Mouse (Mus musculus) lung, postnatal 0 days (tissue): ENCODE results near the gene Lmtk2. TPM values are rescaled to one million over a fixed set of nuclear protein-coding genes. Genes with fewer than 3 reads are reported as not detected.

Source experiments
- ATAC-seq: fragments of 200-750 bp; cut with Nextera tagmentation; 2 replicates; pipeline ENCODE4 v1.8.0; 2017; ENCODE audit warnings: moderate library complexity
- DNase-seq: peaks from one replicate; pipeline ENCODE4 v3.0.0-alpha.2; 2016; ENCODE audit warnings: low spot score
- H3K27ac ChIP-seq: fragments of 300-500 bp; sonication (generic); 2 replicates; pipeline ENCODE4 v1.5.1; 2014; ENCODE audit warnings: antibody characterized with exemption, mild to moderate bottlenecking, low read length, mixed read lengths
- H3K27me3 ChIP-seq: fragments of 300-500 bp; sonication (generic); replicated peaks from 2 replicates; pipeline ENCODE4 v1.6.1; 2014; ENCODE audit warnings: low read length, mixed read lengths; ENCODE audit not compliant: insufficient read depth
- H3K36me3 ChIP-seq: fragments of 300-500 bp; sonication (generic); 2 replicates; pipeline ENCODE4 v1.6.1; 2014; ENCODE audit warnings: low read length, mixed read lengths; ENCODE audit not compliant: insufficient read depth
- H3K4me1 ChIP-seq: fragments of 300-500 bp; sonication (generic); 2 replicates; pipeline ENCODE4 v1.6.1; 2014; ENCODE audit warnings: antibody characterized with exemption, low read depth, low read length, mixed read lengths; ENCODE audit not compliant: insufficient read depth
- H3K4me2 ChIP-seq: fragments of 300-500 bp; sonication (generic); replicated peaks from 2 replicates; pipeline ENCODE4 v1.6.1; 2014; ENCODE audit warnings: low read depth, mild to moderate bottlenecking, low read length, moderate library complexity, mixed read lengths
- H3K4me3 ChIP-seq: fragments of 300-500 bp; sonication (generic); 2 replicates; pipeline ENCODE4 v1.5.1; 2014; ENCODE audit warnings: low read depth, low read length
- H3K9ac ChIP-seq: fragments of 300-500 bp; sonication (generic); replicated peaks from 2 replicates; pipeline ENCODE4 v1.6.1; 2014; ENCODE audit warnings: low read depth, mild to moderate bottlenecking
- H3K9me3 ChIP-seq: fragments of 300-500 bp; sonication (generic); 2 replicates; pipeline ENCODE4 v1.6.1; 2016; ENCODE audit warnings: low read length, mixed read lengths
- CTCF ChIP-seq: IDR thresholded peaks from 2 replicates; pipeline ENCODE4 v1.5.1; 2016; ENCODE audit warnings: antibody characterized with exemption, mild to moderate bottlenecking
- EP300 ChIP-seq: IDR thresholded peaks from 2 replicates; pipeline ENCODE4 v1.6.1; 2016; ENCODE audit warnings: antibody characterized with exemption, mild to moderate bottlenecking, control low read depth
- WGBS: fragments of 180-500 bp; shearing (Covaris S2); extraction: QIAGEN DNeasy Blood & Tissue Kit; methylation state at CpG from one replicate; pipeline ENCODE4 v1.1.7; 2014; 5-methylcytosine and 5-hydroxymethylcytosine counted together
- polyA plus RNA-seq: library from polyadenylated mRNA; unstranded; fragments of >200 nt; fragmentation: Nextera tagmentation; extraction: Ambion mirVana; gene quantifications from 2 replicates; pipeline ENCODE4 v1.2.1, GENCODE M21; 2015

Gene Lmtk2
- polyA plus RNA-seq, 1 experiment from 2014 or later, result 4.5 TPM

- Histone ChIP-seq H3K4me3 (no peak overlapping the region), H3K27me3 (no peaks in the 10 kb centered on the region), H3K4me2 (no peak overlapping the region), H3K9me3 (no peaks in the 10 kb centered on the region), H3K27ac (no peak overlapping the region), H3K9ac (no peak overlapping the region), H3K4me1 (no peaks in the 10 kb centered on the region), H3K36me3 (no peaks in the 10 kb centered on the region)
- TF ChIP-seq CTCF (no peak), EP300 (no peak)
- WGBS, result 76% methylated on average over 1 of the region's 1 CpGs
- ATAC-seq, result peak; percentile 69
- DNase-seq, result peak; percentile 68
These were observed 30.2 kb upstream of the Lmtk2 start for GRCm38 (mm10) chr5:144070064-144070463.

GRCm38 (mm10) chr5:144071249-144071648 is 29.0 kb upstream of the Lmtk2 start:
- no peaks in the 10 kb centered on the region for H3K4me1 ChIP-seq
- no peak overlapping the region for H3K4me2 ChIP-seq
- WGBS, result 35% methylated on average over 1 of the region's 1 CpGs
- TF ChIP-seq CTCF, result no peak
- no peak for TF ChIP-seq EP300
- no peak overlapping the region for H3K27ac ChIP-seq
- H3K4me3 ChIP-seq, result no peak overlapping the region
- DNase-seq, result no peak
- H3K36me3 ChIP-seq, result no peaks in the 10 kb centered on the region
- no peaks in the 10 kb centered on the region for H3K9me3 ChIP-seq
- no peak for ATAC-seq
- H3K9ac ChIP-seq, result no peak overlapping the region
- H3K27me3 ChIP-seq, result no peaks in the 10 kb centered on the region

GRCm38 (mm10) chr5:144077541-144077940 is 22.7 kb upstream of the Lmtk2 start:
- DNase-seq (no peak), ATAC-seq (no peak)
- no peak overlapping the region for H3K4me3 ChIP-seq
- no peaks in the 10 kb centered on the region for H3K4me1 ChIP-seq
- H3K9ac ChIP-seq, result no peak overlapping the region
- TF ChIP-seq EP300 (no peak), CTCF (no peak)
- H3K36me3 ChIP-seq, result no peaks in the 10 kb centered on the region
- no peak overlapping the region for H3K4me2 ChIP-seq
- H3K27me3 ChIP-seq, result no peaks in the 10 kb centered on the region
- WGBS, result 58% methylated on average over 1 of the region's 1 CpGs
- H3K27ac ChIP-seq, result no peak overlapping the region
- H3K9me3 ChIP-seq, result no peaks in the 10 kb centered on the region

- Histone ChIP-seq H3K9ac (no peak overlapping the region), H3K4me1 (no peaks in the 10 kb centered on the region), H3K27me3 (no peaks in the 10 kb centered on the region), H3K27ac (no peak overlapping the region), H3K9me3 (no peaks in the 10 kb centered on the region), H3K36me3 (no peaks in the 10 kb centered on the region), H3K4me3 (no peak overlapping the region), H3K4me2 (no peak overlapping the region)
- 48% methylated on average over 2 of the region's 2 CpGs for WGBS
- no peak for DNase-seq
- TF ChIP-seq EP300 (no peak), CTCF (no peak)
- ATAC-seq, result no peak
These were observed 19.4 kb upstream of the Lmtk2 start for GRCm38 (mm10) chr5:144080886-144081285.

- Histone ChIP-seq H3K9ac (no peak overlapping the region), H3K9me3 (no peaks in the 10 kb centered on the region), H3K27me3 (no peaks in the 10 kb centered on the region), H3K36me3 (no peaks in the 10 kb centered on the region), H3K4me3 (no peak overlapping the region), H3K4me2 (no peak overlapping the region), H3K4me1 (no peaks in the 10 kb centered on the region), H3K27ac (no peak overlapping the region)
- no peak for DNase-seq
- ATAC-seq, result no peak
- TF ChIP-seq EP300 (no peak), CTCF (no peak)
- 80% methylated on average over 5 of the region's 5 CpGs for WGBS
These were observed 18.2 kb upstream of the Lmtk2 start for GRCm38 (mm10) chr5:144082006-144082405.

- 92% methylated on average over 2 of the region's 2 CpGs for WGBS
- no peaks in the 10 kb centered on the region for H3K27me3 ChIP-seq
These were observed 16.7 kb upstream of the Lmtk2 start for GRCm38 (mm10) chr5:144083521-144083920.

GRCm38 (mm10) chr5:144084271-144084670 is 16.0 kb upstream of the Lmtk2 start:
- TF ChIP-seq EP300 (no peak), CTCF (no peak)
- Histone ChIP-seq H3K4me3 (no peak overlapping the region), H3K4me1 (no peaks in the 10 kb centered on the region), H3K27ac (no peak overlapping the region), H3K9me3 (no peaks in the 10 kb centered on the region), H3K27me3 (no peaks in the 10 kb centered on the region), H3K36me3 (no peaks in the 10 kb centered on the region), H3K9ac (no peak overlapping the region), H3K4me2 (no peak overlapping the region)
- DNase-seq (no peak), ATAC-seq (no peak)
- WGBS, result 52% methylated on average over 4 of the region's 4 CpGs

More at GRCm38 (mm10) chr5:144083521-144083920, 16.7 kb upstream of the Lmtk2 start:
- no peak for DNase-seq
- no peaks in the 10 kb centered on the region for H3K9me3 ChIP-seq
- no peak overlapping the region for H3K4me2 ChIP-seq
- ATAC-seq, result no peak
- H3K27ac ChIP-seq, result no peak overlapping the region
- H3K36me3 ChIP-seq, result no peaks in the 10 kb centered on the region
- no peak overlapping the region for H3K4me3 ChIP-seq
- no peak overlapping the region for H3K9ac ChIP-seq
- TF ChIP-seq EP300, result no peak
- no peak for TF ChIP-seq CTCF
- H3K4me1 ChIP-seq, result no peaks in the 10 kb centered on the region
